Mouse (Mus musculus): ENCODE measurements at regions not wholly inside any gene's neighbourhood (a gene's known extent, or its start where the extent isn't known, plus 50 kb on each side); places are given as distances from the start of the nearest gene placed in this dataset.

DNA sequence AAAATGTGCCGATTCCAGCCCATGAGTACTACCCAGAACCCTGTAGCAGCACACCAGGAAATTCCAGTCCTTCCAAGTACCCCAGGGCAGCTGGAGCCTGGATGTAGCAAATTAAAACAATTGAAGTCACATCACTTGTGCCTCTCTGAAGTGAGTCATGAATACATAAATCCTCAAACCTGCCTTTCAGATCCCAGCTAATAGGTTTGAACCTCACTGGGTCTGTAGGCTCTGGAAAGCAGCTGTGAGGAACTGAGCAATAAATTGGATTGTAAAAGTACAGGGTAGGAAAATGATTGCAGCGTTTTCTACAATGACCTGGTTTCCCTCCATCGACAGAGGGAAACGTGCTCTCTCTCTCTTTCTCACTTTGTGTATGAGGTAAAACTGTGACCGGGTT lies 101.6 kb upstream of the Topaz1 start:
- no peak for TF ChIP-seq GATA1 (IDR thresholded peaks at IDR 0.05; ENCODE audit: borderline replicate concordance, low read length)
- no peak for TF ChIP-seq FLI1 (IDR thresholded peaks at IDR 0.05; ENCODE audit: low read length)

Measured in megakaryocyte, embryonic 14.5 days (primary cell).